Mouse (Mus musculus) G1E-ER4 (cell line): Measurements from ENCODE around the gene Il1rapl2. TPM values are rescaled to one million over a fixed set of nuclear protein-coding genes. Genes with fewer than 3 reads are reported as not detected.

Experiments
- GATA1 ChIP-seq: IDR thresholded peaks from one replicate; pipeline ENCODE4 v1.8.0; 2012; ENCODE audit warnings: low read length, inconsistent platforms
- polyA plus RNA-seq: library from polyadenylated mRNA; stranded (reverse); fragments of >175 nt; gene quantifications from 2 replicates; pipeline ENCODE4 v1.2.3, GENCODE M21; 2012

The Il1rapl2 gene
- not detected in 2 replicates for polyA plus RNA-seq

- no peak for TF ChIP-seq GATA1
Measured at GRCm38 (mm10) chrX:137570321-137571195, at the start of gene Il1rapl2. Gene Il1rapl2, plus strand, starts transcription at chrX:137570608.

GRCm38 (mm10) chrX:137548348-137548747 is 22.1 kb upstream of the Il1rapl2 start:
- TF ChIP-seq GATA1, result no peak

DNA sequence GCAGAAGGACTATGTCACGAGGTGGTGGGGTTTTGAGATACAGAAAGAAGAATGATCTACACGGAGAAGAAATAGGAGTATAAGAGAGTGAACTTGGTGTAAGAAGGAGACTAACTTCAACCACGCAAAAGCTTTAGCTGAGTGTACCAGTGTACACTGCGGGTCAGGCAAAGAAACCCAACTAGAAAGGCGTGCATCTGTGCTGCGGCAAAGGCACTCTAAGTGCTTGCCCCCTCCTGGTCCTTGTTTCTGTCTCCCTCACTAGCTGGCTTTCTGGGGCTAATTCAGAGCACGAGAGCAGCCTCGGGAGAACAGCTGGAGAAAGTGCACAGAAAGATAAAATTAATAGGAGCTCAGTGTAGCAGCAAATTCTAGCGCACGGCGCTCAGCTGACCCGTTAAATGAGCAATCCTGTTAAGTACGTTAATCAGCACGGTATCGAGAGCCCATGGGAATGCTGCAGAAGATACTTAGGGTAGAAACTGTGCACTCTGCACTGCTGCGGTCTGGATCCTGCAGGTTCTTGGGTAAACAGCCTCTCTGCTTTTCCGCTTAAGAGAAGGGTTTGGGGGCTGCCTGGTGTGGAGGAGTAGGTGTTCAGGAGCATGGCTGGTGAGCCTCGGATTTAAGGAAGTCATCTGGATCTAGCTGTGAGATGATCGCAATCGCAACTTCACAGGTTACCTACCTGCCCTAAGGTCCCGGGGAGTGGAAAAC is 778 bp upstream of the Il1rapl2 start:
- no peak for TF ChIP-seq GATA1

- TF ChIP-seq GATA1, result no peak
Measured at GRCm38 (mm10) chrX:137582656-137583055, 12.2 kb downstream of the Il1rapl2 start.

GRCm38 (mm10) chrX:137620697-137621096 is 50.3 kb downstream of the Il1rapl2 start:
- no peak for TF ChIP-seq GATA1

- no peak for TF ChIP-seq GATA1
Measured at GRCm38 (mm10) chrX:137667011-137667410, 96.6 kb downstream of the Il1rapl2 start.

DNA sequence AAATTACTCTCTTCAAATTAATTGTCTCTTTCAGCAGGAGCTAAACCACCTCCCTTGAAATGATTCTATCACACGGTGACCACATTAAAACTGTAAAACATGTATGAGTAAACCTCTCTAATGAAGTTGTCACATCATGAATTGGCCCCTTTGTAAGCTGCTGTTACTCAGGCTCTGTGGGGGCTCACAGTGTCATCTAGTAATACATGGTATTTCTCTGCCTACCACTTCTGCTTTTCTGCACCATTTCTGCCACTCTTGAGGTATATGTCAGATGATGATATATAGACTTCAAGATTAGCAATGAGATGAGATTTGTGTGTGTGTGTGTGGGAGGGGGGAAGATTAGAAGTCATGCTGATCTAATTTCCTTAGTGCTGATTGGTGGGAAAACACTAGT is 117.6 kb downstream of the Il1rapl2 start:
- TF ChIP-seq GATA1, result no peak

GRCm38 (mm10) chrX:137700006-137700405 is 129.6 kb downstream of the Il1rapl2 start:
- TF ChIP-seq GATA1, result no peak

- no peak for TF ChIP-seq GATA1
Measured at GRCm38 (mm10) chrX:137755537-137755936, 185.1 kb downstream of the Il1rapl2 start.

- TF ChIP-seq GATA1, result no peak
Measured at GRCm38 (mm10) chrX:137805484-137806200, 235.2 kb downstream of the Il1rapl2 start.

GRCm38 (mm10) chrX:137806231-137807114 is 236.1 kb downstream of the Il1rapl2 start:
- no peak for TF ChIP-seq GATA1

- no peak for TF ChIP-seq GATA1
Measured at GRCm38 (mm10) chrX:137809526-137809925, 239.1 kb downstream of the Il1rapl2 start.

GRCm38 (mm10) chrX:137812151-137812550 is 241.7 kb downstream of the Il1rapl2 start:
- no peak for TF ChIP-seq GATA1

- no peak for TF ChIP-seq GATA1
Measured at GRCm38 (mm10) chrX:137848936-137849335, 278.5 kb downstream of the Il1rapl2 start.

DNA sequence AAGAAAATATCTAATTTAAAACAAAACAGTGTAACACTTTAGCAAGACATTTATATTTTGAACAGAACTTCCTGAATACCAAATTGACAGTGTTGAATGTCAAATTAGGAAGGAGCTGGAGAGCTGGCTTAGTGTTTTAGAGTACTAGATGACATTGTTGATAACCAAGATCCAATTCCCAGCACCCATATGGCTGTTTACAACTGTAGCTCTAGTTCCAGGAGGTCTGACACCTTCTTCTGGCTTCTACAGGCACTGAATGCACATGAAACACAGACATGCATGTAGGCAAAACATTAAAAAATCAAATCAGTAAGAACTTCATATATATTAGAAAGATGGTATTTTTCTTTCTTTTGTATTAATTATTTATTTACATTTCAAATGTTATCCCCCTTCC is 353.1 kb downstream of the Il1rapl2 start:
- no peak for TF ChIP-seq GATA1
